Mouse (Mus musculus) R1 (cell line): ENCODE results near the gene Prkce.

Experiments
- DNase-seq: peaks from one replicate; pipeline ENCODE4 v3.0.0-alpha.2; 2018; ENCODE audit warnings: low read depth, low spot score

Prkce gene

GRCm38 (mm10) chr17:86167320-86168230 lies at the start of gene Prkce:
TSS of gene Prkce (plus strand) at chr17:86167785.
- DNase-seq = peak; percentile 80

- no peak for DNase-seq
Measured at GRCm38 (mm10) chr17:86123146-86123545, 44.4 kb upstream of the Prkce start.

GRCm38 (mm10) chr17:86125908-86126307 lies 41.7 kb upstream of the Prkce start:
- no peak for DNase-seq

- no peak for DNase-seq
Measured at GRCm38 (mm10) chr17:86128198-86128597, 39.4 kb upstream of the Prkce start.

GRCm38 (mm10) chr17:86132534-86132933 lies 35.1 kb upstream of the Prkce start:
- peak; percentile 28 for DNase-seq

GRCm38 (mm10) chr17:86134461-86134860 lies 33.1 kb upstream of the Prkce start:
- DNase-seq = no peak

- DNase-seq = no peak
Measured at GRCm38 (mm10) chr17:86135835-86136234, 31.8 kb upstream of the Prkce start.

GRCm38 (mm10) chr17:86144537-86145078 lies 23.0 kb upstream of the Prkce start:
- DNase-seq = peak; percentile 42

GRCm38 (mm10) chr17:86145079-86145951 lies 22.3 kb upstream of the Prkce start, which contains the start of gene Srbd1:
TSS of gene Srbd1 (minus strand) at chr17:86145175.
- DNase-seq = peak; percentile 96

- peak; percentile 96 for DNase-seq
Measured at GRCm38 (mm10) chr17:86149726-86150125, 17.9 kb upstream of the Prkce start.

GRCm38 (mm10) chr17:86150867-86151348 lies 16.7 kb upstream of the Prkce start:
- peak; percentile 98 for DNase-seq

- peak; percentile 64 for DNase-seq
Measured at GRCm38 (mm10) chr17:86156999-86157398, 10.6 kb upstream of the Prkce start.

GRCm38 (mm10) chr17:86162672-86163071 lies 4.9 kb upstream of the Prkce start:
- peak; percentile 76 for DNase-seq

- no peak for DNase-seq
Measured at GRCm38 (mm10) chr17:86164416-86164815, 3.2 kb upstream of the Prkce start.

- peak; percentile 24 for DNase-seq
Measured at GRCm38 (mm10) chr17:86166051-86166566, 1.5 kb upstream of the Prkce start.

GRCm38 (mm10) chr17:86166567-86167319 lies 842 bp upstream of the Prkce start:
- DNase-seq = peak; percentile 70

- peak; percentile 54 for DNase-seq
Measured at GRCm38 (mm10) chr17:86168231-86168981, 821 bp downstream of the Prkce start.

GRCm38 (mm10) chr17:86169092-86169491 lies 1.5 kb downstream of the Prkce start:
- no peak for DNase-seq

- no peak for DNase-seq
Measured at GRCm38 (mm10) chr17:86170164-86170958, 2.8 kb downstream of the Prkce start.
